Mouse (Mus musculus): ENCODE data around the gene Tulp4.

DNA sequence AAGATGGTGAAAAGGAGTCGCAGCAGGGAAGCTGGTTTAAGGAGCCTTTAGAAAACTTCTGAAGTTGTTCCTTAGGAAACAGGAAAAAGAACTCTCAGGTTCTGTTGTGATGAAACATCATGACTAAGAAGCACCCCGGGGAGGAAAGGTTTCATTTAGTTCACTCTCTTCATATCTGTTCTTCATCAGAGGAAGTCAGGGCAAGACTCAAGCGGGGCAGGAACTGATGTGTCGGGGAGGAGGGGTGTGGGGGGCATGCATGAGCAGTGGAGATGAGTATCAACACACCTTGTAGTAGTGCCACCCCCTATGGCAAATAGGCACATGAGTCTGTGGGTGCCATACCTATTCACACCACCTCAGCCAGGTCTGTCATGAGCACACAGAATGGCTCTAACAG is 47.3 kb downstream of the Tulp4 start:
- TF ChIP-seq MAFK (IDR thresholded peaks at IDR 0.05; ENCODE audit: insufficient read depth, low read depth, low read length) = no peak
- TF ChIP-seq CHD2 (IDR thresholded peaks at IDR 0.05; ENCODE audit: low read depth, low read length) = no peak
- no peak for TF ChIP-seq ZC3H11A (IDR thresholded peaks at IDR 0.05; ENCODE audit: borderline replicate concordance, low read depth, low read length)
- TF ChIP-seq HCFC1 (IDR thresholded peaks at IDR 0.05; ENCODE audit: borderline replicate concordance, insufficient read depth, low read length) = no peak
- no peak for TF ChIP-seq ZNF384 (IDR thresholded peaks at IDR 0.05; ENCODE audit: low read depth, low read length)

All from ES-E14 (cell line).